Mouse (Mus musculus): ENCODE results near the gene Lrriq1. TPM values are rescaled to one million over a fixed set of nuclear protein-coding genes. Genes with fewer than 3 reads are reported as not detected.

Lrriq1 gene
- 0.27 and 0.62 TPM in 2 replicates for total RNA-seq (2021)
- long read RNA-seq: 0 reads

GRCm38 (mm10) chr10:103235707-103236459 lies at the start of gene Lrriq1:
TSS of gene Lrriq1 (minus strand) at chr10:103236322.
- DNase-seq: peak; percentile 64

GRCm38 (mm10) chr10:103253842-103254803 lies 18.0 kb upstream of the Lrriq1 start:
- no peak for DNase-seq

GRCm38 (mm10) chr10:103236460-103236772 lies 294 bp upstream of the Lrriq1 start:
- DNase-seq: no peak

GRCm38 (mm10) chr10:103226646-103227045 lies 9.5 kb downstream of the Lrriq1 start:
- DNase-seq: no peak

GRCm38 (mm10) chr10:103194655-103195328 lies 41.3 kb downstream of the Lrriq1 start:
- no peak for DNase-seq

GRCm38 (mm10) chr10:103145769-103146379 lies 90.2 kb downstream of the Lrriq1 start:
- DNase-seq: no peak

GRCm38 (mm10) chr10:103144927-103145768 lies 91.0 kb downstream of the Lrriq1 start:
- DNase-seq: no peak

- DNase-seq: no peak
These were observed 93.6 kb downstream of the Lrriq1 start for GRCm38 (mm10) chr10:103142526-103142925.

- DNase-seq: no peak
These were observed 94.6 kb downstream of the Lrriq1 start for GRCm38 (mm10) chr10:103141532-103141931.

GRCm38 (mm10) chr10:103140609-103141008 lies 95.5 kb downstream of the Lrriq1 start:
- DNase-seq: no peak

- DNase-seq: no peak
These were observed 121.5 kb downstream of the Lrriq1 start for GRCm38 (mm10) chr10:103114629-103115028.

- DNase-seq: no peak
These were observed 128.0 kb downstream of the Lrriq1 start for GRCm38 (mm10) chr10:103108090-103108489.

- DNase-seq: no peak
These were observed 150.0 kb downstream of the Lrriq1 start for GRCm38 (mm10) chr10:103086101-103086500.

- DNase-seq: no peak
These were observed 186.5 kb downstream of the Lrriq1 start for GRCm38 (mm10) chr10:103049593-103049992.

- no peak for DNase-seq
These were observed 189.5 kb downstream of the Lrriq1 start for GRCm38 (mm10) chr10:103046623-103047022.

- no peak for DNase-seq
These were observed 191.1 kb downstream of the Lrriq1 start for GRCm38 (mm10) chr10:103045019-103045418.

- no peak for DNase-seq
These were observed 201.0 kb downstream of the Lrriq1 start for GRCm38 (mm10) chr10:103035002-103035640.

GRCm38 (mm10) chr10:103030931-103031330 lies 205.2 kb downstream of the Lrriq1 start:
- DNase-seq: no peak

GRCm38 (mm10) chr10:103029730-103030490 lies 206.2 kb downstream of the Lrriq1 start, which contains the start of gene Alx1:
TSS of gene Alx1 (minus strand) at chr10:103030215.
- DNase-seq: no peak
